Mouse (Mus musculus) adrenal gland, postnatal 25 days (tissue): ENCODE data around the gene Kdm4a. TPM values are rescaled to one million over a fixed set of nuclear protein-coding genes. Genes with fewer than 3 reads are reported as not detected.

Experiments used
- DNase-seq: peaks from one replicate; pipeline ENCODE4 v3.0.0; 2021; ENCODE audit warnings: mixed read lengths
- long read RNA-seq: library from polyadenylated mRNA; stranded (forward); transcript quantifications from one replicate; pipeline ENCODE4 v2.0.0, GENCODE M21; 2021
- total RNA-seq: library from RNA; stranded (reverse); gene quantifications from 2 replicates; pipeline ENCODE4 v1.2.3, GENCODE M21; 2021

Gene Kdm4a
- total RNA-seq: 47.8 and 57.9 TPM in 2 replicates
- long read RNA-seq, partial matches to known transcripts: 1 of 1 reads
- long read RNA-seq, other reads (novel, unspliced or antisense): 0 of 1 reads

- DNase-seq: peak; percentile 89
Observed at GRCm38 (mm10) chr4:118179467-118180300, at the start of gene Kdm4a. Gene Kdm4a, minus strand, starts transcription at chr4:118180043.

- no peak for DNase-seq
Observed at GRCm38 (mm10) chr4:118229035-118229770, 49.4 kb upstream of the Kdm4a start.

DNA sequence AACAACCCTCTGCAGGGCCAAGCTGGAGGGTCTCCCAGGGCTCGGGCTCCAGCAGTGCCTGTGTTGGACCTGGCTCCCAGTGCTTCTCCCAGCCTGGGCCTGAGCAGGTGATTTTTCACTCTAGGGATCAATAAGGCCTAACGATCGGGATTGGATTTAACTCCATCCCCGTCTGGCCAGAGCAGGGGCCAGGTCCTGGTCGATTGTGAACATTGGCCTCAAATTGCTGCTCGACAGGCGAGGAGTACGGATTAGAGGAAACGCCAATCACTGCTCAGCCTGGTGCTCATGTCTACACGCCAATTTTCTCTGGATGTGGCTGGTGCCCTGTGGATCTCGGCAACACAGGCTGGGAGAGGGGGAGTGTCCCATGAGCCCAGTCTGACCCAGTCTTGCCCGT lies 47.6 kb upstream of the Kdm4a start:
- no peak for DNase-seq

- DNase-seq: no peak
Observed at GRCm38 (mm10) chr4:118221261-118221660, 41.4 kb upstream of the Kdm4a start.

DNA sequence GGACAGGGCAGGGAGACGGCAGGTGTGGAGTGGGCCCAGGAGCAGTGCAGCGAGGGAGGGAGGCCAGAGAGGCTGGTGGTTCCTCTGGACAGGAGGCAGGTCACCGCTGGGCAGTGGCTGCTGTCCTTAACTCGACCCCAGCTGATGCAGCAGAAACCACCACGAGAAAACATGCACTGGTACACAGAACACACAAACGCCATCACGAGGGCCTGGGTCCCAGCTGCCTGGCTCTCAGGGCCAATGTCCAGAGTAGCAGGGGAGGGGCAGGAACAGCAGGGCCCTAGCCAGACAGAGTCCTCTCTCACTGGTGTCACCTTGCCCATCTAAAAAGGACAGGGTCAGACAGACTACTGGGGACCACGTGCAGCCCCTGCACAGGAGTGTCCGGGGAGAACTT lies 40.9 kb upstream of the Kdm4a start:
- no peak for DNase-seq

- DNase-seq: no peak
Observed at GRCm38 (mm10) chr4:118219487-118219886, 39.6 kb upstream of the Kdm4a start.

DNA sequence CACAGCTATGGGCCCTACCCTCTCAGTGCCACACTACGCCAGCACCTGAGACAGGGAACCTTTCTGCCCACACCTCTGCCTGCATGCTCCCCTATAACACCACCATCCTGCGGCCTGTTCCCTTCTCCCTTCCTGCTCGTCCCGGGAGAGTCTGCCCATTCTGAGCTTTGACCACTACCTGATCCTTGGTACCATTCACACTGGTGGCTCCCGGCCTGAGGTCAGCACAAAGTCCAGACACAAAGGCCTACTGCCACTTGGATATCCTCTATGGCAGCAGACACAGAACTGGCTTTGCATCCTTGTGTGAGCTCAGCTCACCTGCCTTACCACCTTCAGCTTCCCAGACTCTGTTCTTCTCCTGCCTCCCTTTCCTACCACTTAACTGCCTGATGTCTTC lies 38.7 kb upstream of the Kdm4a start:
- no peak for DNase-seq

DNA sequence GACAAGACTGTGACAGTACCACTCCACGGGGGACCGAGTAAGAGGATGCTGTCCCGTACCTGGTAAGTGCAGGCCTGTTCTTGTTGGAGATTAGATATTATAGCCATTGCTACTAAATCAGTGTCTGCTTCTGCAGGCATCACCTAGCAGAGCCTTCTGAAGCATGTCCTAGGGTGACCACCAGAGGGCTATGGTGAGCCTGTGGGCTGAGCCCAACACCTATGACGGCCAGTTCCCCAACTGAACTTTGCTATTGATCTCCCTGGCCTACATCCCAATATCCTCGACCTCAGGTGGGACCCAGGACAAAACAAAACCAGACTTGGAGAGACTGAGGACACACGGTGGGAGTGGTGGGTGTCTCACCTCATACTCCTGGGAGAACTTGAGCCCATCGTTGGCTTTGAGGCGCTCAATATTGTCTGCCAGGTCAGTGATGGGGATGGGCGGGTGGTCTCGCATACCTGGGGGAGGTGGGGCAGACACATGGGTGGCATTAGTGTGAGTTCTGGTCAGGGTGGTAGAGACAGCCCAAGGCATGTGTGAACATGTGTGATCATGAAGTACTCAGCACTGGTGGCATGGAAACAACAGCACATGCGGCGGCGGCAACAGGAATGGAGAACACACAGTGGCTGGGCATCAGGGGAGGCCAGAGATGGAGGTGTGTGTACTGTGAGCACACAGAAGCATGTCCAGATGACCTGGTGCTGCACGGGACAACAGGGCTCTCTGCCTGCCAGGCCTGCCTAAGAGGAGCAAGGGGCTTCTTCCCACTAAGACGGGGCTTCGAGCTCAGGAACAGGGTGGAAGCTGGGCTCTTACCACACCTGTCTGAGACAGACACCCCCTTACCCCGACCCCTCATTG lies 37.1 kb upstream of the Kdm4a start:
- peak; percentile 67 for DNase-seq

- DNase-seq: no peak
Observed at GRCm38 (mm10) chr4:118214891-118215290, 35.0 kb upstream of the Kdm4a start.

DNA sequence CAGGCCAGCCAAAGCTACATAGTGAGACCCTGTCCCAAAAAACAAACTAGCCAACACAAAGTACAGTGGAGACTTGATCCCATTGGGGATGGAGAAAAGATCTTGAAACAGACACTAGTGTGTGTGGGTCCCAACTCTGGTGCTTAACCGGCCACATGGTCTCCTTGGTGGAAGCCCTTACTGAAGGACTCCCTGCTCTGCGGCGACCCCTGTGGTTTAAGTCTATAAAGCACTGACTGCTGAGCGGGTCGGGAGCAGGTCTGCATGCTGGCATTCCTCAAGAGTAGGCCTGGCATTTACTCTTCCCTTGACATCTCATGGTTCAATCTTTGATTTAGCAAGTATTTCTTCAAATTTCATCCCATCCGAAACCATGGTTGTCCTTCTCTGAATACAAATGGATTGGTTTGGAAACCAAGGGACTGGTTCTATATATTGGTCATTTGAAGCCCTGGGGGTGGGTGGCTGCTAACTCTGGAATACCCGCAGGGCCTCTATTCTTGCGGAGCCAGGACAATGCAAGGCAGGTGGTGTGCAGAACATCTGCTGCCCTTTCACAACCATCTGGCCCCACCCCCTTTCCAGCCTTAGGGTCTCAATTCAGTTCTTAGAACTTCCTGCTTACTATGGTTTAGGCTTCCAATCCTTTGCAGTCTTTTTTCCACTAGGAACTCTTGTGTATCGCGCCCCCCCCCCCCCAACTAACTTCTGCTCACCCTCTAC lies 27.2 kb upstream of the Kdm4a start:
- no peak for DNase-seq

GRCm38 (mm10) chr4:118205906-118206305 lies 26.1 kb upstream of the Kdm4a start:
- no peak for DNase-seq

DNA sequence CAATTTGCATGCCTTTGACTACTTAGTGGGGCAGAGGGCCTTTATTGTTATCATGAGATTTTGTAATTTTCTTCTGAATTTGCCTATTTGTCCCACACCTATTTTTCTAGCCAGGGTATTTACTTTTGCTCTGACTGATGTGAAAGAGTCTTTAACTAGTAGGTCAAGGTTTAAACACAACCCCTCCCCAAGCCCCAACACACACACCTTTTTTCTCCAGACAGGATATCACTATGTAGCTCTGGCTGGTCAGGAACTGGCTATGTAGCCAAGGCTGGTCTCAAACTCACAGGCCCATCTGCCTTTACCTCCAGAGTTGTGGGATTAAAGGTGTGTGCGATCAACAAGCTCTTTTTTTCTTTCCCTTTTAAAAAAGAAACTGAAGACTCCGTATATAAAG lies 19.2 kb upstream of the Kdm4a start:
- DNase-seq: no peak

- no peak for DNase-seq
Observed at GRCm38 (mm10) chr4:118198606-118199005, 18.8 kb upstream of the Kdm4a start.

DNA sequence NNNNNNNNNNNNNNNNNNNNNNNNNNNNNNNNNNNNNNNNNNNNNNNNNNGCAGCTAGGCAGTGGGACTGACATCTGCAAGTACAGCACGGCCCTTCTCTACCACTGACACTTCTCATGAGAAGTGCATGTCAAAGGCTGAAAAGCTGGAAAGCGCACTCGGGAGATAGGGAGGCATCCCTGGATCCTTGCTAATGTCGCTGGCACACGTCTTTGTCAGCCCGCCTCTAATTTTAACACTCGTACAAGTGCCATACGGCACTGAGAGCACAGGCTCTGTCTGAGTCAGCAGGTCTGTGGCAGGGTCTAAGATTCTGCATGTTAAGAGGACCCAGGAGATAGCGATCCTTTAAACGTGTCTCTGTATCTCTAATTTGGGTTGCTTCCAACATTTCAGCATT lies 16.3 kb upstream of the Kdm4a start:
- DNase-seq: no peak

DNA sequence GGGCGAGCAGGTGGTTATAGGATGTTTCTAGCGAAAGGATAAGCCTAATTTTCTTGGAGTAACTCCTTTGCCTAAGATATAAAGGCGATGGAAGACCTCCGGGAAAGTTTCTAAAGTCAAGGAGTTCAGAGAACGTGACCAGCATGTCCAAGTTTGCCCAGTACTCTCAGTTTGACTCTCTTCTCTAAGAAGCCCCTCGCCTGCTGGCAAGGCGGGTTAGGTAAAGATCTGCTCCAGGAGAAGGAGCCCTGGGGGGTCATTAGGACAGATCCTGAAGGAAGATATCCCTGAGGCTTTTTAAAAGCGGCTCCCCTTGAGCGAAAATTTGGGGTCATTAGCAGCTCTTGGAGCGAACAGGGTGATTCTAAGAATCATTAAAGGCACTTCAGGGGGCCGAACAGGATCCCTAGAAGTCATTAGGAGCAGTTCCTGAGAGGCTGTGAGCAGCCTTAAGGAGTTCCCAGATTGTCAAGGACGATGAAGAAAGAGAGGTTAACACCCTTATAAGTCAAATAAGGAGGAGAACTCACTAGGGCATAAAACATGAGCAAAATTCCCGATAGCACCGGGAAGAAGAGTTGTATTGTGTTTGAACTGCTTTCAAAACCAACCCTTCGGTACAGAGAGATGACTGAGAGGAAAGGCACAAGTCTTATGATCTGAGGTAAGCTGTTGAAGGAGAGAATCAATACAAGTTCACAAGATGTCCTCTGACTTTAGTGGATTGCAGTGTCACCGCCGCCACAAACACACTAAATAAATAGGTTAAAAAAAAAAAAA lies 648 bp upstream of the Kdm4a start:
- no peak for DNase-seq

DNA sequence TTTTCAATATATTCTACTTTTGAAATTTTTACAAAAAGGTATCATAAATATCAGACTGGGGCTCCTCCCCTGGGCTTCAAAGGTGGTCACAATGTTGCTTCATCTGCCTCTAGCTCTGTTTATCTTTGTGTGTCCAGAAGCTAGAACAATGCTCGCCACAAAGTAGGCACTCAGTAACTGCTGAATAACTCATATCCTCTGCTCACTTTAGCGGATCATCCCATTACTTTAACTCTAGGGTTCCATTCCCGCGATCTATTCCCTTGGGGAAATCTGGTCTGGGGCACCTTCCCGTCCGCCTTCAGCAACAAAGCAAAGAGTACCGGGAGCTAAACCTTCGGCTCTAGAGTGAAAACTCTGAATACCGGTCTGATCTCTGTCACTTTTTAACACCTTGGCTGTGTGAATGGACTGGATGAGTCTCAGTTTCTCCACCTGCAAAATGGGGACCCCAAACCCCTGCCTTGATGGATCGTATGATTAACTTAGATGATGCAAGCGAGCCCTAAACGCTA lies 834 bp downstream of the Kdm4a start:
- DNase-seq: no peak

- no peak for DNase-seq
Observed at GRCm38 (mm10) chr4:118172461-118172860, 7.4 kb downstream of the Kdm4a start.

DNA sequence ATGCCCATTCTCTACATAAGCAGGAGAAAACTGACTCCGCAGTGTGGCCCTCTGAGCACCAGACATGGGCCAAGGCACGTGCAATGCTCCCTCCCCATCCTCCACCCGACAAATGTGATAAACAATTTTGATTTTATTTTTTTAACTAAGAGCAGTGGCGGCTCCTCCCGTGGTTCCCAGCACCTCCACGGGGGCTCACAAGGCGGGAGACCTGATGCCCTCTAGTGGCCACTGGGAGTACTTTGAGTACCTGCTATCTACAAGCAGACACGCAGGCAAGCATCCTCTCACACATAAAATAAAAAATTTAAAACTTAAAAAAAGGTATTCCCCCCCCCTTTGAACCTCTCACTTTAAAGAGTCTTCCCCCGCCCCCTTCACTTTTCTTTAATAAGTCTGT lies 8.8 kb downstream of the Kdm4a start:
- no peak for DNase-seq

DNA sequence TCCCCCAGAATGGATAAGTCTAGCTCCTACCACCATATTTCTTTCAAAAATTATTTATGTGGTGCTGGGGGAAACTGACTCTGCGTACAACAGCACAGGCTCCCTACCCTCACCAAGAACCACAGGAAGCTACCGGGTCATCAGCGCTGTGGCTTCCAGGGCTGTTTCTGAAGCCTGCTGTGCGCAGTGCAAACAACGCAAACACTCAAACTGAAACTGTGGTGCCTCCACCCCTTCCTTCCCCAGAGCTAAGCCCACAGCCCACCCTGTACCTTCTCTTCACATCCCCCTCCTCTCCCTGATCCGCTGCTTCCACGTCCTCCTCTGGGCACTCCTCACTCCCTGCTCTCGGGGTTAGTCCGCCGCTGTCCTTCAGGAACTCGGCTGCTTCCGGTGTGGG lies 17.7 kb downstream of the Kdm4a start:
- no peak for DNase-seq

DNA sequence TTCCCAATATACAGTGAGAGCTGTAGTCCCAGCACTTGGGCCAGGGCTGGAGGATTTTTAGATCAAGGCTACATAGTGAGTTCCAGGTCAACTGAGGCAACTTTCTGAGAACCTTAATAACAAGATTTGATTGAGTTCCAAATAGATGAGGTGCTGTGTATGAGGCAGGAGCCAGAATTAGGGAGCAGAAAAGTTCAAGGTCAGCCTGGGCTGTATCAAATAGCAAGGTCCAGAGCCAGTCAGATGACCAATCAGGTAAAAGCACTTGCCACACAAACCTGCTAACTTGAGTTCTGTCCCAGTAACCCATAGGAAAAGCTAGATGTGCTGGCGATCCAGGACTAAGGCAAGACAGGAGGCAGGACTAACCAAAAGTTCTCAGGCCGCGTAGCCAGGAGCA lies 22.2 kb downstream of the Kdm4a start:
- no peak for DNase-seq

DNA sequence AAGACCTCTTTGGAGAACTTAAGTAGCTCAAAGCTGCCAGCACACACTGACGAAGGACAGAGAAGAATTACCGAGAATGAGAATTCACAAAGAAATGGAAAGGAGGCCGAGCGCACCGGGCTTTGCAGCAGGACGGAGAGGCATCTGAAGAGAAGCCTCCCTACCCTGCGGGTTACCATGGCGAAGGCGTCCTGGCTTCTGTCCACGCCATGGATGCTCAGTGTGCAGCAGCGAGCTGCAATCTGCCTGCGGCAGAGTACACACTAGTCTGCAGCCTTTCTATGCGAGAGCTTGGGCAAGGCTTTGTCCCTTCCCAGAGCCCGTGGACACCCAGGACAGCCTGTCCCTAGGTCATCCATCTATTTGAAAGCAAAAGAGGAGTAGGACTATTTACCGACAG lies 23.3 kb downstream of the Kdm4a start:
- no peak for DNase-seq
